Mouse (Mus musculus) retina, postnatal 1 day (tissue): Measurements from ENCODE around the gene Ccdc137.
"Not testable (repeated sequence)": the region's sequence is repeated elsewhere in the genome, so short reads cannot be mapped to it uniquely, and the experiment has no call there.

ENCODE experiments used
- DNase-seq: peaks from one replicate; pipeline ENCODE4 v3.0.0-alpha.2; 2012

Ccdc137 gene

DNA sequence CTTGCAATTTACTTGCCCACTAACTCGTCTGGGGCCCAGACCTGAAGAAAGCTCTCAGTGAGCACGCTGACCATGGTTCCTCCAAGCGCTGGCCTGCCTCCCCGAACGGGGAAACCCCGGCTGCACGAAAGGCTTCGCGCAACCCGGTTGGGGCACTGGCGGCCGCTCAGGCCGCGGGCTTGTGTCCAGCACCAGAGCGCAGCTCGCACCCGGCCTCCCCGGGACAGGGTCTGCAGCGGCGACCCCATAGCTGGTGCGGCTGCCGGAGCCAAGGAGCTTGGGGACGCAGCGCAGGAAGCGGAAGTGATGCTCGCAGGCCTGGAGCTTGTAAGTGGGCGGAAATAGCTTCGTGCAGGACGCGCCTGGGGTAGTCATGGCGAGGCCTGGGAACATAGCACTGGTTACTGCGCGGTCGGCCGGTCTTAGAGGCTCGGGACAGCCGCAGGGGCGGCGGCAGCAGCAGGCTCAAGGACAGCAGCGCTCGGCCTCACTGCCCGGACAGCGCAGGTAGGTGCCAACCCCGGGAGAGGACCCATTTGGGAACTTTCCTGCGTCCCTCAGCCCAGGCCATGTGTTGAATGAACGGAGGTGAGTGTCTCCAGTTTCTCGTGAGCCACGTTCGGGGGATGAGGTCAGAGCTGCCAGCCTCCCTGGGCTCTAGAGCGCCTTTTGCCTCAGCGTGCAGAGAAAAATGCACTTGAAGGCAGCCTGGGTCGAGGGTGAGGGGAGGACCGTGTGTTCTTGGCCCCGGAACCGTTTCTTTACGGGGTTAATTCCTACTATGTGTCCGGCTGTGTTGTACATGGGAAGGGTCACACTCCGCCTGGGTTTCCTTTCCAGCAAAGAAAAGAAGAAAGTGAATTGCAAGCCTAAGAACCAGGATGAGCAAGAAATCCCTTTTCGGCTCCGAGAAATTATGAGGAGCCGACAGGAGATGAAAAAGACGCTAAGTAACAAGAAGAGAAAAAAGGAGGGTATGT lies at the start of gene Ccdc137, which contains the start of gene Oxld1:
TSS of gene Ccdc137 (plus strand) at position 344 of the 980 bp plus-strand sequence.
TSS of gene Oxld1 (minus strand) at position 297 of the 980 bp plus-strand sequence.
- peak; percentile 94 for DNase-seq

DNA sequence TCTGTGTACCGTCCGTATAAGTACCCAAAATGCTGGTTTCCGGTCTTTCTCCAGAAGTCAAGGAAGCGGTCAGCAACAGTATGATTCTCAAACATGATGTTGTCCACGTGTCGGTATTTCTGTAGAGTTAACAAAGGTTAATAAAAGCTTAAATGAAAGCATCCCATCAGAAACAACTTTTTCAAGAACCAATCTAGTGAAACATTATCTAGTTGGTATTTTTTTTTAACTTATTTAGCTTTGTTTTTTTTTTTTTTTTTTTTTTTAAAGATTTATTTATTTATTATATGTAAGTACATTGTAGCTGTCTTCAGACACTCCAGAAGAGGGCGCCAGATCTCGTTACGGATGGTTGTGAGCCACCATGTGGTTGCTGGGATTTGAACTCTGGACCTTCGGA lies 44.3 kb upstream of the Ccdc137 start:
- not testable (repeated sequence) for DNase-seq

DNA sequence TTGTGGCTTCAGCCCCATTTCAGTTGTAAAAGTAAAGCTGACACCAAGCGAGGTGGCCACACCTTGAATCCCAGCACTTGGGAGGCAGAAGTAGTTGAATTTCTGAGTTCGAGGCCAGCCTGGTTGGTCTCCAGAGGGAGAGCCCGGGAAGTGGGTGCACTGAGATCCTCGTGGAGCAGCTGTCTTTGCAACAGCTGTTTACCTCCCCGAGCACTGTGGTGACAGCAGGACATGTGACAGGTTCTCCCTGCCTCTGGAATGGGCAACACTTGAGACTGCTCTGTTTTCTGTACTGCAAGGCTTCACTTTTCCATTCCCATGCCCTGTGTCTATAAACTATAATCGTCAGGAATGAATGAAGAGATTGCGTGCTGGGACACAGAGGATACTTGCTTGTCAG lies 40.1 kb upstream of the Ccdc137 start:
- DNase-seq = no peak

DNA sequence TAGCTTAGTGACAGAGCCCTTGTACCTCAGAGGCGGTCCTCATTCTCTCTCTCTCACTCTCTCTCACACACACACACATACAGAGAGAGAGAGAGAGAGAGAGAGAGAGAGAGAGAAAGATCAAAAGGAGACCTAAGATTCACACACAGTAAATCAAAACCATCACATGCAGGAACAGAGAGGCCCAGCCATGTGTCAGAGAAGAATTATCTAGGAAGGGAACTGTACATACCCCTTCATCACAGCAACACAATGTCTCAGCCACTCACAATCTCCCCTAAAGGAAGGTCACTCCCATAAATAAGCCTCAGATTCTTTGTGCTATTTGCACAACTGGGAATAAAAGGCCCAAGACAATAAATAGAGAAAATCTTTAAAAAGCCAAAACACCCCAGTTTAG lies 39.3 kb upstream of the Ccdc137 start:
- no peak for DNase-seq

DNA sequence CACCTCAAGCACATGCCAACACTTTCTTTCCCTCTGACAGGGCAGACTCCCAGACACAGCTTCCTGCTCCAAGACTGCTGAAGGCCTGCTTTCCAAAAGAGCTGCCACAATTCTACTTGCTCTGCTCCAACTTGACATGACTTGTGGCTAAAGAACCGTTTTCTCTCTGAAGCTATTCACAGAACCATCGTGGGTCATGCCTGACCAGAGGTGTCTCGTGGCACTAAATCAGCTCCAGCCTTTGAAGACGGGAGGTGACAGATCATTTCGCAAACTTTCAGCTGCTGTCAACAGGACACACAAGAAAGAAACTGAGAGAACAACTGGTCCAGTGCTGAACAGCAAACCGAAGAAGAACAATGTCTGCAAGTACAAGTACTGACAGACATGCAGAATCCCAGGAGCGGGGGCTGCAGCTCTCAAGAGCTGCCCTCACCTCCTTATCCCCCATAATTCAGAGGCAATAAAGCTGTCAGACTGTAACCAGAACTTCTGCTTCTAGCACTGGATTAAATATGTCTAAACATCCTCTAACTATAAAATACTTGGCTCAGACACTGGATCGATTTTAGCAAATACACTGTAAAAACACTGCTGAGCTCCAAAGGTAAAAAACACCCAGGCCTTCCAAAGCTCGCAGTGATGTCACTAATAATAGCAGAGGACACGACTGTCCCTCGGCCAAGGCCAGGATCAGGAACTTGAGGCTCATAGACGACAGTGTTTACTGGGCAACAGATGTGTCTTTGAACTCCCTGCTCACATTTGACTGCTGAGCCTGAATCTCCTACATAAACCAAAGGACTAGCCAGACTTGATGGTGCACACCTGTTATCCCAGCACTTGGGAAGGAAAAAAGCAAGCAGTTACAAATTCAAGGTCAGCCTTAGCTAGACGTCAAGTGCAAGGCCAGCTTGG lies 35.0 kb upstream of the Ccdc137 start:
- no peak for DNase-seq

DNA sequence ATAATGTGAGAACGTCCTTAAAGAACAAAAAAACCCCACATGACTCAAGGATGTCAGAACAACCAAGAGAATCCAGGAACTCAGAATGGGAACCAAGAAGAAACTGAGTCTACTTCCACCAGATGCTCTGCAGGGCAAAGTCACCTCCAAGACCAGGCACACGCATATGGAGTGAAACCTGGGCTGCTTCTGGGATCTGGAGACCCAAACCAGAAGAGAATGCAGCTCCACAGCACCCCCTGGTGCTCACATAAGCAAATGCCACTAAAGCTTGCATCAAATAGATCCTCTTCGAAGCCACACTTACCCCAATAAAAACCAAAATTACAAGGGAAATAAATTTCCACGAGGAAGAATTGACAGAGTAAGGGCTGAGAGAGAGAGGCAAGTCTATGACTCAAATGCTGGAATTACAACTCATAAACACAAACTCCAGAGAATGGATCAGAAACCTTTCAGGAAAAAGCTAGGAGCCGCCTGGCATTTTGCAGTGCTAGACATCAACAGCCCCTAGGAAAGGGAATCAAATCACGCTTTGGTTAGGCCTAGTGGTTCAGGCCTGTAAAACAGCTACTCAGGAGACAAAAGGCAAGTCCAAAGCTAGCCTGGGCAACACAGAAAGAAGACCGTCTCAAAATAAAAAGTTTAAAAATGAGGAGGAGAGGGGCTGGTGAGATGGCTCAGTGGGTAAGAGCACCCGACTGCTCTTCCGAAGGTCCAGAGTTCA lies 34.2 kb upstream of the Ccdc137 start:
- DNase-seq = peak; percentile 79

DNA sequence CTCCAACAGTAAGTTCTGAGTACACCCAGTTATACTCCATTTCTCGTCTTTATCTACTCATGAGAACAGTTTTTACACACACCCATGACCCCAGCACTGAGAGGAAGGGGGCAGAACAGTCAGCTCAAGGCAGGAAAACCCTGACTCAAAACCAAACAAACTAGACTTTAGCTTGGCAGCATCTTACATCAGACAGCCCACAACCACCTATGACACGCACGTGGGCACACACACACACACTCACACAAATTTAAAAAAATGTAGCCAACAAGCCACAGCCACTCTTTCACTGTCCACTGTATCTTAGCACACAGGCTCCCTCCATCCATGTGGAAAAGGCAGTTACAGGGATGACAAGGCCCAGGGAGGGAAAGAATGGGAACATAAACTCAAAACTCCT lies 31.2 kb upstream of the Ccdc137 start:
- DNase-seq = no peak

DNA sequence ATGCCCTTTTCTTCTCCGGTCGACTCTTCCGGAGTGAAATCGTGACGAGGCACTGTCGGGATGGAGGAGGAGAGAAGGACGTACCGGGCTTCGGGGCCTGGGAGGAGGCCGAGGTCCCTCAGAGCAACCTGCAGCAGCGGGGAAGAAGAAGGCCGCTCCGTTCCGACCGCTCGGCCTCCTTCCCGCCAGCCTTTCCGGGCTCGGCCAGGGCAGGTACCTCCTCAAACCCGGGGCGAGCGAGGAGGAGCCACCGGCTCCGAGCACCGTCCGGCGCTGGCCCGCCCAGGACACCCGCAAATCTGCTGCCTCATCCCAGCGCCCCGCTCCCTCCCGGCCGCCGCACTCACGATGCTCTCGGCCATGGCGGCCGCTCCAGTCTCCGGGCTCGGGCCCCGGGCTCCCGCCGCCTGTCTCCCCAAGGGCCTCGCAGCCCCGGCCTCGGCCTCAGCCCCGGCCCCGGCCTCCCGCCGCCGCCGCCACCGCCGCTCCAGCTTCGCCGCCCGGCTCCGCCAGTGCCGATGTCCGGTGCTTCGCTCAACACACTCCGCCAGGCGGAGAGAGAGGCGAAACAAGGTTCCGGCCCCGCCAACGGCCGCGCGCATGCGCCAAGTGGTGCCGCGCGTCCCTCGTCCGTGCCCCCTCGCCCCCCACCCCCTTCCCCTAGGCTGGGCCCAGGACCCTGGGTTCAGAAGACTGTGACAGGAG lies 20.6 kb upstream of the Ccdc137 start, which contains the start of gene Nploc4:
TSS of gene Nploc4 (minus strand) at position 557 of the 705 bp plus-strand sequence.
- DNase-seq = peak; percentile 94

DNA sequence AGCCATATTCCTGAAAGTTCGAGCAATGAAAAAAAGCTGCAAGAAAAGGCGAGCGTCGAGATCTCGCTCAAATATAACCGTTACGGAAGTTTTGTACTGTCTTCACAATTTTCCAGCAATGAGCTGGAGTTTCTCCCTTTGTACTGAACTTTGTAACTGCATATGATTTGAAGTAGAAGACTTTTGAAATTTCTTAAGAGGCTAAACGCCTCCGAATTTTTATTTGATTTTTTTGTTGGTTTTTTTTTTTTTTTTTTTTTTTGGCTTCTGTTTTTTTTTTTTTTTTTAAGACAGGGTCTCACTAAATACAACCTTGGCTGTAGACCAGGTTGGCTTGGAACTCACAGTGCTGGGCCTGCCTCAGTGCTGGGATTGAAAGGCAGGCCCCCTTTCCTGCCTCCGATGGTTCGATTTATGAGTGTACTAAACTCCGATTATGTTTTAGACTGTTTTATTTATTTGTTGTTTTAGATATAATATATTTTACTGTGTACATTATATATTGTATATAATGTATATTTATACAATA lies 20.0 kb upstream of the Ccdc137 start:
- DNase-seq = no peak

DNA sequence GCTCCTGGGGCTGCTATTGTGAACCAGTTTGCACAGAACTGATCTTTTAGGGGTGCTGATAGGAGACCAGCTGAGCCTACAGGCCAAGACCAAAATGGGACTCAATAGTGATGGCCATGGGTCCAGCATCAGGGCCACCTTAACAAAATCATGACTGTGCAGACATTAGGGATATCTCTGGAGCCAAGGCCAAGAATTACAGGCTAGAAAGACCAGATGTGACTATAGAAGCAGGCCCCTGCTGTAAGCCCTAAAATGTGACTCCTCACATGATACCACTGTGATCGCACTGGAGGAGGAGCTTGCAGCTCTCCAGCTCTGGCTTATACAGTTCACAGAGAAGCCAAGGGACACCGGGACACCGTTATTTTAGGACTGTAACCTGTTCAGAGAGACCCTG lies 15.6 kb upstream of the Ccdc137 start, which contains the start of gene Tspan10:
TSS of gene Tspan10 (plus strand) at position 301 of the 400 bp plus-strand sequence.
- no peak for DNase-seq

DNA sequence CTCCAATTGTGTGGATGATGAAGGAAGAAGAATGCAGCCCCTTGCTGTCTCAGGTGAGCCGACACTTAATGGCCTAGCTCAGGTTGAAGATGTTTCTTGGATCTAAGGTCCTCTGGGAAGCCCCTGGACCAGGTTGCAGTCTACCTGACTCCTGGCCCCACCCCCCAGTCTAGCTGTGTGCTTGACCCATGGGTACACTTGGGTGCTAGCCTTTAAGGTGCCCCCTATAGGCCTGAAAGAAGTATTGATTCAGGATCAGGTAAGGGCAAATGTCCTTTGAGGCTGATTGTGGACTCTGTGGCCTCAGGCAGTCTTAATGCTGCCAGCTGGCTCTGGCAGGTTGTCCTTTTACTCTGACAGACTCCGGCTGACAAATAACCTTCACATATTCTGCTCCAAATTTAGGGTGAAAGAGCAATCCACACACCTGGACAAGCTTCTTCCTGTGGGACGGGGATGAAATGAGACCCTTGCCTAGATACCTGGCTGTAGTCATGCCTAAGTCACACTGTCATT lies 15.1 kb upstream of the Ccdc137 start:
- DNase-seq = no peak

DNA sequence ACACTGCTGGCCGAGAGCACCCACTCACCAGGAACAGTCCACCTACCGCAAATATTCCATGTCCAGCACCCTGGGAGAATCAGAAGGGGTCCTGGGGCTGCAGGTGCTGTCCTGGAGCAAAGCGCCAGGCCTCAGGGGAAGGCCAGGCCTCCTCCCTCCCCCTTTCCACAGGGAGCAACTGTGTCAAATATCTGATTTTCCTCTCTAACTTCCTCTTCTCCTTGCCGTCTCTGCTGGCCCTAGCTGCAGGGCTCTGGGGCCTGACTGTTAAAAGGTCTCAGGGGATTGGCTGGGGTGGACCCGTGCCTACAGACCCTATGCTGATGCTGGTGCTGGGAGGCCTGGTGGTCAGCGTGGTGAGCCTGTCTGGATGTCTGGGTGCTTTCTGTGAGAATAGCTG lies 13.8 kb upstream of the Ccdc137 start:
- no peak for DNase-seq

DNA sequence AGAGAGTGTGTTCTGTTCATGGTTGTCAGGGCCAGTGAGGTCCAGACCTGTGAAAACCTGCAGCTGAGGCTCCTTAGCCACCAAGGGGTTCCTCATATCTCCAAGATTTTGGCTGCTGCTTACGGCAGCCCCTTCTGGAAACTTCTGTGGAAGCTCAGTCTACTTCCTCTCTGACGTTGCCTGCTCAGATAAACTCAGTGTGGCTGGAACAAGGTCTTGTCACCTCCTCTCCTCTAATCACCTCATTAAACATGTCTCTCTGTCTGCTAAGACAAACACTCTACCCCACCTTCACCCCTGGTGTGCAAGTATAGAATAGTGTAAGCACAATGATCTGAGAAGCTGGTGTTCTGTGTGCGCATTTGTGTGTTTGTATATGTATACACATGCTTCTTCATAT lies 12.4 kb upstream of the Ccdc137 start:
- no peak for DNase-seq

DNA sequence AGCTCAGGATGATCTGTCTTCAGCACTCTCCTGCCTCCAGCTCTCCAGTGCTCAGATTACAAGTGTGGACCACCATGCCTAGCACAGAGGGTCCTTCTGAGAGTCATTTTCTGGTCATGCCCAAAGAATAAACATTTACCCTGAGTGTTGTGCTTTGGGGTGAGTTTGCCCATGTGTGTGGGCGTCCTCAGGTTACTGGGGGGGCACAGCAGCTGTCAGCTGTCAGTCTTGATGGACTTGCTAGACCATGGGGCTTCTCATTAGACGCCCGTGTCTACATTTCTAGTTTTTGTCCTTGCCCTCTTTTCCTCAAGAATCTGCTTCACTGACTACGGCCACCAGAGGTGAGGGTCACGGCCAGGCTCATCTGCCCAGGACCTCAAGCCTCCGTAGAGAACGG lies 10.7 kb upstream of the Ccdc137 start:
- no peak for DNase-seq

DNA sequence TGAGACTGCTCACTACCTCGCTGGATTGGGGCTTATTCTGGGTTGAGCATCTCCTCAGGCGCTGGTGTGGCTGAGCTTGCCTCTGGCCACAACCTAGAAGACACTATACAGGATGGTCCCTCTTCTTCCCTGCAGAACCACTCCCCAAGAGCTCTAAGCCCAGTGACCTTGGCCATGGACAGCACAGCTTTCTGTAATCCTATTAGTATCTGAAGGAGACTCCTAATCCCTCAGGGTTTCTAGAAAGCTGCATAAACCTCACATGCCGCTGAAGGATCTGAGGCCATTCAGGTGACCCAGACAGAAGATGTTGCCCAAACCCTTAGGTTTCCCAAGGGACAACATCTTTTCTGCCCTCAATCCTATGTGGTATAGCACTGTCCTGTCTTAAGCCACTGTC lies 5.7 kb upstream of the Ccdc137 start:
- DNase-seq = peak; percentile 73

DNA sequence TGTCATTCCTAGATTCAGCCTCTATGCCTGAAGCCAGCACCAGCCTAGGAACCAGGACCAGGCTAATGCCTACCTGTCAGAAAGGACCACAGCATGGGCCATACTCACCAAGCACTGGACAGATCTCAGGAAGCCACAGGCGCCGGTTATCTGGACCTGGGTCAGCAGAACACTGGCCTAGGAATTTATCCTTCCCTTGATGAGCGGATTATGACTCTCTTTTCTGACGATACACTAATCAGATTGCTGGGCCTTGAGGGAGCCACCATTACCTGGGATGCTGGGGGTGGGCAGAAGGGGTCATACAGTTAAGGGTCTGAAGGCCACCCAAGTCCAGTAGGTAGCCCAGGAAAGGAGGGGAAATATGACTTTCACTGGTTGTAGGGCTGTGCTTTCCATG lies 4.6 kb upstream of the Ccdc137 start, which contains the start of gene Pde6g:
TSS of gene Pde6g (minus strand) at position 195 of the 400 bp plus-strand sequence.
- DNase-seq = peak; percentile 24

DNA sequence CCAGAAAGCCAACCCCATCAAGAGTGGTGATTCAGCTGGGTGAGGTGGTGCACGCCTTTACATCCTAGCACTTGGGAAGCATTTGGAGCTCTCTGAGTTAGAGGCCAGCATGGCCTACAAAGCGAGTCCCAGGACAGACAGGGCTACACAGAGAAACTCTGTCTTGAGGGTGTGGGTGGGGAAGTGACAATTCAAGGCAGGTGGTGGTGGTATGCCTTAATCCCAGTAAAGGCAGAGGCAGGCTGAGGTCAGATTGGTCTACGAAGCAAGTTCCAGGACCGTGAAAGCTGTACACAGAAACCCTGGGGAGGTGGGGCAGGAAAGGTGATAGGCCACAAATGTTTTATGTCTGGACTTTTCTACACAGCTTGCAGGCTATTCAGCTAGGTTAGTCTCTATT lies 3.0 kb upstream of the Ccdc137 start:
- no peak for DNase-seq

DNA sequence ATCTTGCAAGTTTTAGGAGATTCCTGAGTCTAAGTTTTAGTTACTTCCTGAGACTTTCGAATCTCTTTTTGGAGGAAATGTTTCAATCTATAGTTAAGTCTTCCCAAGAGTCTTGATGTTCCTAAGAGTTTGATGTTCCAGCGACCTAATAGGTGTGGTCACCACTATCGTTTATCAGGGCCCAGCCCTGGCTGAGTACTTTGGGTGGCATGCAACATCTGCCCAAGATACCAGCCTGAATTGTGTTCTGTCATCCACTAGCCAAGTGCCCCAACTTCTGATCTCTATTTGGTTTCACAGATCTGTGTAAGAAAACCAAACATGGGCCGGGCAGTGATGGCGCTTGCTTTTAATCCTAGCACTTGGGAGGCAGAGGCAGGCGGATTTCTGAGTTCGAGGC lies 2.5 kb upstream of the Ccdc137 start:
- no peak for DNase-seq

DNA sequence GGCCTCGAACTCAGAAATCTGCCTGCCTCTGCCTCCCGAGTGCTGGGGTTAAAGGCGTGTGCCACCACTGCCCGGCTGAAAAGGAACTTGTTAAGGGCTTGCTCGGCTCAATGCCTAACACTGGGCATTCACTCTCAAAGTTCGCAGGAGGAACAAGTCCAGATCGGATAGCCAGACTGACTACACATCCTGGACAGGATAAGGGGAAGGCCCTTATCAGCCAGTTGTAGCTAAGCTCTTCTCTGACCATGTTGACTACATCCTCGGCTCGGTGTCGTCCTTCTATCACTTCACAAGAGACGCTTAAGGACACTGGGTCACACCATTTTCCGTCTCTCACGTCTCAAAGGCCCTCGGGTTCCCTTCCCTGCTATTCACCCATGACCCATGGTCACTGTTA lies 545 bp upstream of the Ccdc137 start:
- no peak for DNase-seq

DNA sequence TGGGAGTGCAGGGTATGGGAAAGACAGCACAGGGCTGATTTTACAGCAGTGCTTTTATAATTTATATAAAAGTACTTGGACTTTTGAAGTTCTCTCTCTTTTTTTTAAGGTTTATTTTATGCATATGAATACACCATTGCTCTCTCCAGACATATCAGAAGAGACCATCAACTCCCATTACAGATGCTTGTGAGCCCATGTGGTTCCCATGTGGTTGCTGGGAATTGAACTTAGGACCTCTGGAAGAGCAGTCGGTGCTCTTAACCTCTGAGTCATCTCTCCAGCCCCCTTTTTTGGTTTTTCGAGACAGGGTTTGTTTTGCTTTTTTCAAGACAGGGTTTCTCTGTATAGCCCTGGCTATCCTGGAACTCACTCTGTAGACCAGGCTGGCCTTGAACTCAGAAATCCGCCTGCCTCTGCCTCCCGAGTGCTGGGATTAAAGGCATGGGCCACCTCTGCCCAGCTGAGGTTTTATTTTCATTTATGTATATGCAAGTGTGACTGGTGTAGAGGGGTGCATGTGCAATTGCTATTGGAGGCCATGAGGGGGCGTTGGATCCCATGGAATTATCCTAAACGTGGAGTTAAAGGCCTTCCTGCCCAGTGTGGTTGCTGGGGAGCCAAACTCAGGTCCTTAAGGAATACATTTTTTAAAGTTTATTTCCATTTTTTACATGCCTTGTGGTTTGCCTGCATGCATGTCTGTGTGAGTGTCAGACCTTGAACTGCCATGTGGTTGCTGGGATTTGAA lies 1.1 kb downstream of the Ccdc137 start:
- peak; percentile 12 for DNase-seq

DNA sequence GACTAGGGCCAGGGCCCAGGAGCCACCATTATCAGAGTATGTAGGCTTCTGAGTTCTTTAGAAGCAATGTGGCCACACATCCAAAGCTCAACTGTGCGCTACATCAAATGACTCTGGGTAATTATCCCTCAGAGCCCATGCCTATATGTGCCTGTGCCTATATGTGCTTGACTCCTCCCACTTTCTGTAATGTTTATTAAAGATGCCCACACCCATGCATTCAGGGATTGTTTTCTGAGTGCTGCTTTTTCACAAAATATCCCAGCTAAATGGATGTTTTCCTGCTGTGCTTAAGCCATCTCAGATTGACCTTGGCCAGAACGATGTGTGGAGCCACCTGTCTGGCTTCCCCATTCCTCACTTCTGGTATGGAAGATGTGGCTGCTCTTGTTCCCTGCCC lies 5.6 kb downstream of the Ccdc137 start:
- DNase-seq = no peak
